Comparison of ENCODE assay signal across 9 mouse cellular contexts in the genomic region with DNA sequence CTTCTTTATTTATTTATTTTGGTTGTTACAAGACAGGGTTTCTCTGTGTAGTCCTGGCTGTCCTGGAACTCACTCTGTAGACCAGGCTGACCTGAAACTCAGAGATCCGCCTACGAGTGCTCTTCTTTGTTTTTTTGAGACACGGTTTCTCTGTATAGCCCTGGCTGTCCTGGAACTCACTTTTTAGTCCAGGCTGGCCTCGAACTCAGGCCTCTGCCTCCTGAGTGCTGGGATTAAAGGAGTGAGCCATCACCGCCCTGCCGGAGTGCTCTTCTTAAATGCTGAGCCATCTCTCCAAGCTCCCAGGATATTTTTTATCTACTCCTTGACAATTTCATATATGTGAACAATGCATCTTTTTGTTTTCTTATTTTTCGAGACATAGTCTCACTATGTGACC. TPM values are rescaled to one million over a fixed set of nuclear protein-coding genes. Genes with fewer than 3 reads are reported as not detected.
DNase-seq lines count a peak whose midpoint lies in the region; ATAC-seq and TF ChIP-seq lines count a peak whose summit lies in the region.
"Had no signal": no experiment of that assay in that cellular context is flagged by ENCODE, and none has a peak within 500 bp of the region (broad histone marks: within the 10 kb centered on the region; RNA-seq: fewer than 3 reads in every experiment).

No protein-coding gene starts in this region.

- DNase-seq in heart, postnatal 10 days: no peak
- DNase-seq in forebrain, postnatal 0 days: no peak
- no peak for DNase-seq in Muller cell, postnatal 12 days (ENCODE audit: inconsistent ontology term)
- DNase-seq in frontal cortex, postnatal 25 days (ENCODE audit: low spot score in 2 of 2): no peak
- DNase-seq: left cerebral cortex, postnatal 4 days had no signal

- H3K9me3 ChIP-seq in heart, embryonic 15.5 days (replicated peaks): no peaks in the 10 kb centered on the region
- H3K9me3 ChIP-seq in ES-Bruce4 (replicated peaks; ENCODE audit: control insufficient read depth, insufficient read depth, low read length, poor library complexity, severe bottlenecking): no peaks in the 10 kb centered on the region
- no peaks in the 10 kb centered on the region for H3K9me3 ChIP-seq in forebrain, postnatal 0 days (ENCODE audit: low read length)
- no peaks in the 10 kb centered on the region for H3K9me3 ChIP-seq in liver, embryonic 15.5 days (replicated peaks)

- no peak for TF ChIP-seq EP300 in ES-Bruce4 (IDR thresholded peaks at IDR 0.05; ENCODE audit: insufficient read depth, low read depth, low read length)

- H3K27me3 ChIP-seq in heart, embryonic 15.5 days: no peaks in the 10 kb centered on the region
- H3K27me3 ChIP-seq in ES-Bruce4 (ENCODE audit: control insufficient read depth, insufficient read depth, low read length, poor library complexity, severe bottlenecking): no peaks in the 10 kb centered on the region
- no peaks in the 10 kb centered on the region for H3K27me3 ChIP-seq in forebrain, postnatal 0 days (ENCODE audit: insufficient read depth, low read length)
- H3K27me3 ChIP-seq in liver, embryonic 15.5 days: no peaks in the 10 kb centered on the region

- TF ChIP-seq POLR2A in ES-Bruce4 (IDR thresholded peaks at IDR 0.05; ENCODE audit: insufficient read depth, low read length): no peak

- no peak for TF ChIP-seq CTCF in ES-Bruce4 (IDR thresholded peaks at IDR 0.05; ENCODE audit: low read depth, low read length)
- no peak for TF ChIP-seq CTCF in forebrain, postnatal 0 days (IDR thresholded peaks at IDR 0.05; ENCODE audit: low read depth)

- intact Hi-C loops in heart, postnatal 10 days (cut with DNase I): loop anchor here (2.0 kb wide), 1 partner anchor 14 kb away; no protein-coding TSS in a partner anchor

- H3K4me3 ChIP-seq in heart, embryonic 15.5 days: peak overlapping the region; percentile 76
- H3K4me3 ChIP-seq in ES-Bruce4 (ENCODE audit: low read depth, low read length): no peak overlapping the region
- no peak overlapping the region for H3K4me3 ChIP-seq in forebrain, postnatal 0 days (ENCODE audit: low read depth, low read length)
- H3K4me3 ChIP-seq in liver, embryonic 15.5 days (replicated peaks): peak overlapping the region; percentile 81

- peak overlapping the region; percentile 81 for H3K4me2 ChIP-seq in heart, embryonic 15.5 days
- H3K4me2 ChIP-seq in forebrain, postnatal 0 days (ENCODE audit: low read depth): peak overlapping the region; percentile 68
- H3K4me2 ChIP-seq in liver, embryonic 15.5 days: peak overlapping the region; percentile 90

- peaks cover 37% of the 10 kb centered on the region for H3K36me3 ChIP-seq in heart, embryonic 15.5 days
- peaks cover 22% of the 10 kb centered on the region for H3K36me3 ChIP-seq in ES-Bruce4 (ENCODE audit: control insufficient read depth, insufficient read depth, low read length, poor library complexity, severe bottlenecking)
- peaks cover 27% of the 10 kb centered on the region for H3K36me3 ChIP-seq in forebrain, postnatal 0 days (ENCODE audit: insufficient read depth)
- peaks cover 37% of the 10 kb centered on the region for H3K36me3 ChIP-seq in liver, embryonic 15.5 days (replicated peaks)

- no peak for ATAC-seq in heart, embryonic 15.5 days (replicated peaks; ENCODE audit: insufficient number of reproducible peaks, insufficient read depth, low FRiP score, low read depth)
- no peak for ATAC-seq in forebrain, postnatal 0 days
- ATAC-seq in liver, embryonic 15.5 days (ENCODE audit: insufficient read depth): no peak
- no peak for ATAC-seq in granulocyte monocyte progenitor cell, adult 5-6 weeks (replicated peaks; ENCODE audit: poor library complexity, severe bottlenecking)

- WGBS in heart, embryonic 15.5 days: 90% methylated on average over 7 of the region's 7 CpGs
- 89% methylated on average over 7 of the region's 7 CpGs for WGBS in forebrain, postnatal 0 days
- 84% methylated on average over 7 of the region's 7 CpGs for WGBS in liver, embryonic 15.5 days (ENCODE audit: insufficient replicate concordance)

- H3K9ac ChIP-seq in heart, embryonic 15.5 days: no peak overlapping the region
- 0 out of 2 replicates have a peak overlapping the region, but pooled peaks have one; percentile 1 for H3K9ac ChIP-seq in ES-Bruce4 (ENCODE audit: low read depth, poor library complexity, severe bottlenecking)
- H3K9ac ChIP-seq in forebrain, postnatal 0 days: no peak overlapping the region
- H3K9ac ChIP-seq in liver, embryonic 15.5 days: peak overlapping the region; percentile 66; the same call in 1 of the 2 replicates

- no peak overlapping the region; the same call in 1 of the 2 replicates for H3K27ac ChIP-seq in heart, embryonic 15.5 days
- peak overlapping the region; percentile 40; the same call in 1 of the 2 replicates for H3K27ac ChIP-seq in ES-Bruce4 (ENCODE audit: insufficient read depth, low read length)
- peak overlapping the region; percentile 57; the same call in 1 of the 2 replicates for H3K27ac ChIP-seq in forebrain, postnatal 0 days (ENCODE audit: low read depth, low read length)
- H3K27ac ChIP-seq in liver, embryonic 15.5 days (replicated peaks): no peak overlapping the region

- peaks cover 13% of the 10 kb centered on the region for H3K4me1 ChIP-seq in heart, embryonic 15.5 days (replicated peaks)
- H3K4me1 ChIP-seq in ES-Bruce4 (ENCODE audit: control insufficient read depth, insufficient read depth, low read length): peaks cover 3% of the 10 kb centered on the region
- H3K4me1 ChIP-seq in forebrain, postnatal 0 days (ENCODE audit: insufficient read depth): peaks cover 15% of the 10 kb centered on the region
- H3K4me1 ChIP-seq in liver, embryonic 15.5 days (replicated peaks): peaks cover 26% of the 10 kb centered on the region

RNA-seq across cellular contexts. Expression of gene Qars, which starts 0.6 kb away (rescaled TPM):
- 49.4 and 67.5 TPM in 2 replicates for polyA plus RNA-seq in heart, embryonic 15.5 days (2015; fragmentation: Nextera tagmentation; extraction: Ambion mirVana)
- total RNA-seq in heart, postnatal 10 days (2021): 10 to 100 TPM; 84.4 to 86.3 TPM
- polyA plus RNA-seq in ES-Bruce4 (2011; ENCODE audit: insufficient read depth, insufficient read length, low read depth, missing spikeins): 348 and 395 TPM in 2 replicates
- 121 and 155 TPM in 2 replicates for total RNA-seq in forebrain, postnatal 0 days (2014; rRNA removed)
- polyA plus RNA-seq in forebrain, postnatal 0 days (2015; fragmentation: Nextera tagmentation; extraction: Ambion mirVana): 55.1 and 59.5 TPM in 2 replicates
- 52.6 and 61.9 TPM in 2 replicates for polyA plus RNA-seq in liver, embryonic 15.5 days (2015; fragmentation: Nextera tagmentation; extraction: Ambion mirVana)
- total RNA-seq in granulocyte monocyte progenitor cell, adult 5-6 weeks (2014; fragmentation: Nextera tagmentation): 252 and 261 TPM in 2 replicates
- 144 and 181 TPM in 2 replicates for total RNA-seq in granulocyte monocyte progenitor cell, adult 5-6 weeks (2017)

RNA-seq across cellular contexts. Expression of gene Qrich1, which starts 9.7 kb away (rescaled TPM):
- polyA plus RNA-seq in heart, embryonic 15.5 days (2015; fragmentation: Nextera tagmentation; extraction: Ambion mirVana): 75.1 and 84.6 TPM in 2 replicates
- 10 to 100 TPM; 83.5 to 89.6 TPM for total RNA-seq in heart, postnatal 10 days (2021)
- 139 and 145 TPM in 2 replicates for polyA plus RNA-seq in ES-Bruce4 (2011; ENCODE audit: insufficient read depth, insufficient read length, low read depth, missing spikeins)
- 206 and 265 TPM in 2 replicates for total RNA-seq in forebrain, postnatal 0 days (2014; rRNA removed)
- 109 and 123 TPM in 2 replicates for polyA plus RNA-seq in forebrain, postnatal 0 days (2015; fragmentation: Nextera tagmentation; extraction: Ambion mirVana)
- polyA plus RNA-seq in liver, embryonic 15.5 days (2015; fragmentation: Nextera tagmentation; extraction: Ambion mirVana): 43.0 and 43.5 TPM in 2 replicates
- total RNA-seq in granulocyte monocyte progenitor cell, adult 5-6 weeks (2014; fragmentation: Nextera tagmentation): 131 and 140 TPM in 2 replicates
- total RNA-seq in granulocyte monocyte progenitor cell, adult 5-6 weeks (2017): 119 and 145 TPM in 2 replicates

RNA-seq across cellular contexts. Expression of gene Usp19, which starts 16.5 kb away (rescaled TPM):
- 51.5 and 68.5 TPM in 2 replicates for polyA plus RNA-seq in heart, embryonic 15.5 days (2015; fragmentation: Nextera tagmentation; extraction: Ambion mirVana)
- total RNA-seq in heart, postnatal 10 days (2021): 100 to 1,000 TPM in 1 of 2 experiments, 10 to 100 TPM in 1; 98.4 to 103 TPM
- polyA plus RNA-seq in ES-Bruce4 (2011; ENCODE audit: insufficient read depth, insufficient read length, low read depth, missing spikeins): 86.0 and 90.9 TPM in 2 replicates
- total RNA-seq in forebrain, postnatal 0 days (2014; rRNA removed): 90.3 and 97.0 TPM in 2 replicates
- 32.2 and 41.5 TPM in 2 replicates for polyA plus RNA-seq in forebrain, postnatal 0 days (2015; fragmentation: Nextera tagmentation; extraction: Ambion mirVana)
- 26.1 and 31.1 TPM in 2 replicates for polyA plus RNA-seq in liver, embryonic 15.5 days (2015; fragmentation: Nextera tagmentation; extraction: Ambion mirVana)
- total RNA-seq in granulocyte monocyte progenitor cell, adult 5-6 weeks (2014; fragmentation: Nextera tagmentation): 80.9 and 90.2 TPM in 2 replicates
- total RNA-seq in granulocyte monocyte progenitor cell, adult 5-6 weeks (2017): 32.3 and 34.9 TPM in 2 replicates

RNA-seq across cellular contexts. Expression of gene Lamb2, which starts 27.4 kb away (rescaled TPM):
- polyA plus RNA-seq in heart, embryonic 15.5 days (2015; fragmentation: Nextera tagmentation; extraction: Ambion mirVana): 55.5 and 64.2 TPM in 2 replicates
- total RNA-seq in heart, postnatal 10 days (2021): 100 to 1,000 TPM; 284 to 331 TPM
- 27.4 and 39.0 TPM in 2 replicates for polyA plus RNA-seq in ES-Bruce4 (2011; ENCODE audit: insufficient read depth, insufficient read length, low read depth, missing spikeins)
- 22.5 and 36.3 TPM in 2 replicates for total RNA-seq in forebrain, postnatal 0 days (2014; rRNA removed)
- 9.1 and 12.5 TPM in 2 replicates for polyA plus RNA-seq in forebrain, postnatal 0 days (2015; fragmentation: Nextera tagmentation; extraction: Ambion mirVana)
- polyA plus RNA-seq in liver, embryonic 15.5 days (2015; fragmentation: Nextera tagmentation; extraction: Ambion mirVana): 8.5 and 9.0 TPM in 2 replicates
- 0.38 TPM in 1 of 2 replicates, not detected in the other for total RNA-seq in granulocyte monocyte progenitor cell, adult 5-6 weeks (2014; fragmentation: Nextera tagmentation)
- 0.05 and 0.09 TPM in 2 replicates for total RNA-seq in granulocyte monocyte progenitor cell, adult 5-6 weeks (2017)

RNA-seq across cellular contexts. Expression of gene Klhdc8b, which starts 45.5 kb away (rescaled TPM):
- polyA plus RNA-seq in heart, embryonic 15.5 days (2015; fragmentation: Nextera tagmentation; extraction: Ambion mirVana): 95.7 and 103 TPM in 2 replicates
- 10 to 100 TPM; 29.2 to 33.4 TPM for total RNA-seq in heart, postnatal 10 days (2021)
- polyA plus RNA-seq in ES-Bruce4 (2011; ENCODE audit: insufficient read depth, insufficient read length, low read depth, missing spikeins): 5.8 and 6.4 TPM in 2 replicates
- 68.7 and 95.6 TPM in 2 replicates for total RNA-seq in forebrain, postnatal 0 days (2014; rRNA removed)
- 45.5 and 56.5 TPM in 2 replicates for polyA plus RNA-seq in forebrain, postnatal 0 days (2015; fragmentation: Nextera tagmentation; extraction: Ambion mirVana)
- polyA plus RNA-seq in liver, embryonic 15.5 days (2015; fragmentation: Nextera tagmentation; extraction: Ambion mirVana): 12.5 and 15.9 TPM in 2 replicates
- total RNA-seq in granulocyte monocyte progenitor cell, adult 5-6 weeks (2014; fragmentation: Nextera tagmentation): 0.56 TPM in 1 of 2 replicates, not detected in the other
- 1.2 and 5.5 TPM in 2 replicates for total RNA-seq in granulocyte monocyte progenitor cell, adult 5-6 weeks (2017)

Comparison
In these comparisons a context has a peak if more than half of its experiments do, and no peak if none do; other contexts are left out.
1. H3K27ac ChIP-seq: peak in ES-Bruce4 (single experiment) and forebrain, postnatal 0 days (single experiment); none in heart, embryonic 15.5 days (single experiment) and liver, embryonic 15.5 days (single experiment).
2. H3K4me3 ChIP-seq: peak in heart, embryonic 15.5 days (single experiment) and liver, embryonic 15.5 days (single experiment); none in ES-Bruce4 (single experiment) and forebrain, postnatal 0 days (single experiment).
3. H3K9ac ChIP-seq: peak in ES-Bruce4 (single experiment) and liver, embryonic 15.5 days (single experiment); none in heart, embryonic 15.5 days (single experiment) and forebrain, postnatal 0 days (single experiment).
4. Peak in every context shown above with its lines, with median percentiles within 50 percentile points of each other: H3K4me2 ChIP-seq.